Mouse (Mus musculus): ENCODE measurements around the gene Rasa4.

DNA sequence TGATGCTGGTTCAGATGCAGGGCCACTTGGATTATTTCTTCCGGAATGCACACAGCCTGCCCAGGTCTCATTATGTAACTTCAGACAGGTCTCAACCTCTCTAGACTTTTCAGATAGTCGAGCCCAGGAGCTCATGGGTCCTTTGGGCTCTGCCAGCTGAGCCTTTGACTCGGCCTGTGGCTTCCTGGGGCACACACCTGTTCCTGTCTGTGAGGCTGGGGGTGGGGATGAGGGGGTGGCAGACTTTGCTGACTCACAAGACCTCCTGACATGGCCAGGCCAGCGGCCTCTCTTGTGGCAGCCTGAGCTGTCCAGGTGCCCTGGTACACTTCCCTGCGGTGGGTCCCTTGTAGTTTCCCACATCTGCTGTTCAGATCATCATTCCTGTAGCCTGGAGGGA is 8.2 kb downstream of the Rasa4 start:
- TF ChIP-seq CTCF (IDR thresholded peaks at IDR 0.05; ENCODE audit: control insufficient read depth, insufficient read depth, insufficient replicate concordance, low read depth, low read length) (no peak), POLR2A (IDR thresholded peaks at IDR 0.05; ENCODE audit: control insufficient read depth, low read depth, low read length) (no peak)

Measured in testis, adult 2 months (tissue).